Mouse (Mus musculus): ENCODE results near the gene Adgrl3.
A peak's percentile ranks its signal among the peaks of the same experiment; 100 is the strongest.

The Adgrl3 gene

DNA sequence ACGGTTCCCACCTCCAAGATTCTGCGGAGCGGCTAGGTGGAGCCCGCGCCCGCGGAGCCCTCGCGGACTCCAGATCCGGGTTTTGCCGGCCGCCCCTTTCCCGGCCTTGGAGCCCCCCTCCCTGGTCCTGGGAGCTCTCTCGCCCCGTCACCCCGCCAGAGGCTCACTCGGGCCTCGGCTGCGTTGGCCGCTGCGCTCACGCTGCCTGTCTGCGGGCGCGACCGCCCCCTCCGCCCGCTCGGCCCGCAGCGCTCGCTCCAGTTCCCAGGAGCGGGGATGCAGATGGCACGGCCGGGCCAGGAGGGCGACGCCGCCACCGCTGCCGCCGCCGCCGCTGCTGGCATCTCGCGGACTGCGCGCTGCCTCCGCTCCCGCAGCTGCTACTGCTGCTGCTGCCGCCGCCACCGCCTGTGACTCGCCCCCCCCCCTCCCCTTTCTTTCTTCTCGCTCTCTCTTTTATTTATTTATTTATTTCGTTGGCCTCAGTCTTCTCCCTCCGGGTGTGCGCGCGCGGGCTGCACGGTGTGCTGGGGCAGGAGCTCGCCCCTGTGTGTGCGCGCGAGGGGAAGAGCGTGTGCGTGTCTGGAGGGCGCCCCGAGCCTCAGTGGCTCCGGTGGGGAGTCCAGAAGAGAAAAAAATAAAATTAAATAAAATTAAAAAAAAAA is at the start of gene Adgrl3:
Gene Adgrl3, plus strand, starts transcription at position 549 of the 665 bp plus-strand sequence.
- peak; percentile 7 for DNase-seq

DNA sequence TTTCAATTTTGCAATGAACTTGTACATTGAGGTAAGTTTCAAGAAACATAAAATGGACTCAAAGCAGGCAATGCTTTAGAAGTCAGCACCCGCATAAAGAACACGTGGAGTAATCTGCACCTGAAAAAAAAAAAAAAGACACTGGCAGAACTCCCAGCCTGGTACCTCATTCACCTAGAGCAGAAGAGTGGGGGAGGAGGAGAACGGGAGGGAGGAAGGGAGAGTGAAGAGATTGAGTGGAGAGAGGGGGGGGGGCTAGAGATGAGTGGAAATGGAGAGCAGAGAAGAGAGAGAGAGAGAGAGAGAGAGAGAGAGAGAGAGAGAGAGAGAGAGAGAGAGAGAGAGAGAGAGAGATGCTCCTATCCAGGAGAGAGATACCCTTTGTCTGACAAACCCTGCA is 772 bp upstream of the Adgrl3 start:
- DNase-seq: no peak

DNA sequence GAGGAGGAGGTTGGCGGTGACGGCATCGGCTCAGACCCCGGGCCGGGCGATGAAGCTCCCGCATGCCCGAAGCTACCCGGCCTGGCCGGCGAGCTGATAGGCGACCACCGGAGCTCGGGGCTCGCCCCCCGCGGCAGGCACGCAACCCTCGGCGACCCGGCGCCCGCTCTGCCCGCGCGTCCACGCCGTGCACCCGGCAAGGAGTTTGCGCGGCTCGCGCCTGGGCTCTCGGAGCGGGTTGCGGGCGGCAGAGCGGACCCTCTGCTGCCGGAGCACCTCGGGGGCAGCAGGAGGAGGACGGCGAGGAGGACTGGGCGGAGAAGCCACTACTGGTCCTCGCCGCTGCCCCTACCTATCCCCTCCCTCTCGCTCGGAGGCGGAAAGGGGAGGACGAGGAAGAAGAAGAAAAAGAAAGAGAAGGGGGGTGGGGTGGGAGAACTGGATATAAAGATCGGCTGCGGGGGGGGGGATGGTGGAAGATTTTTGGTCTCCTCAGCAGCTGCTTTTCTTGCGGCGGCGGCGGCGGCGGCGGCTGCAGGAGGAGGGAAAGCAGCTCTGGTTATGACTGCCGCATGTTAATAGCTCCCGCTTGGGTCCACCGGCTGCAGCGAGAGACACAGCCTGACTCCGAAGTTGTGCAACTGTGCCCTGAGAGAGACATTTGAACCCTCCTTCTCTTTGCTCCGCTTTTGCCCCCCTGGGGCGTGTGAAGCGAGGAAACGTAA is 505 bp downstream of the Adgrl3 start:
- peak; percentile 24 for DNase-seq

DNA sequence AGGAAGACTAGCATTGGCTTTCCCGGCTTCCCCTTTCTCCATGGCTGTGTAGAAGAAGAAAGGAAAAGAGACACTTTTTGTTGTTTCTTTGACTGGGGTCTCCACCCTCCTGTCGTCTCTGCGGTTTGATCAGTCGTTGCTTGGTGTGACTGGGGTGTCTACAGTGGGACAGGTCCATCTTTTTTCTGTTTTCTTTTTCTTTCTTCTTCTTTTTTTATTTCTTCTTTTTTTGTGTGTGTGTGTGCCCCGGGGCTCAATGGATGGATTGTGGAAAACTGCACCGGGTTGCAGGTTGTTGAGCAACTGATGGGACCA is 1.0 kb downstream of the Adgrl3 start:
- no peak for DNase-seq

DNA sequence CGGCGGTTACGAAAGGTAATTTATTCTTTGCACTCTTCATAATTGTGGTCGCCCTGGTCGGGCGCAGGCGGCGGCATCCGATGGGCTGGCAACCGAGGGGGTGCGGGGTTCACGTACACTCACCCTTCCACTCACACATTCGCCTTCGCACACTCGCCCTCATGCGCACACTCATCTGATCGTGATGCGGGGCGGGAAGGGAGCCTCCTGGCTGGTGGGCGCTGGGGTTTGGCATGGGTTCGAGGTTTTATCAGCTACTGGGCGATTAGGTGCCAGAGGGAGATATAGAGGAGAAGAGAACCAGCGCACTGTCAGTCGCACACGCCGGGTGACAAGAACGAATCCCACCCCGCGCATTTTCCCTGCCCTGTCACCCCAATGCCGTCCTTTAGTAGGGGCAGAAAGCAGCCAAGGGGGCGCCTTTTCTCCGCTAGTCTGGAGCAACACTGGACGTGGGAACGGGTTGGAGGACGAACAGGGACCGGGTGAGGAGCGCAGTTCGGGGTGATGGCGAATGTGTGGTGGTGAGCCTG is 1.5 kb downstream of the Adgrl3 start:
- no peak for DNase-seq

DNA sequence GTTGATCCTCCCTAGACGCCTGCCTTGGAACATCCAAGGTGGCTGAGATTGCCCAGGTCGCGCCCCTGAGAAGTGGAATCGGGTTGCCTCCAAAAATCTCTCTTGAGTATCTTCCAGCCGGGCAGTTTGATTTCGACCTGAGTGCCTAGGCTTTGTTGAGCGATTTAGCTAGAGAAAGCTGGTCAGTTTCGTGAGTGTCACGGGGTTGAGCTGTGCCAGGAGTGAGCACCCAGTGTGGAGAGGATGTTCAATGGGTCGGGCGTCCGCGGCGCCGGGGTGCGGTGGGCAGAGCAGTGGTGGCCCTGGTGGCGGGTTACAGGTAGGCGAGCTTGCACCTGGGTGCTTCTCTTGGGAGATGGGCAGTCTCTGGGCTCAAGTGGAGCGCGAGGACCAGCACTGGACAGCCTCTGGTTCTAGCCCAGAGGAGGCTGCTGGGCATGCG is 1.9 kb downstream of the Adgrl3 start:
- no peak for DNase-seq

DNA sequence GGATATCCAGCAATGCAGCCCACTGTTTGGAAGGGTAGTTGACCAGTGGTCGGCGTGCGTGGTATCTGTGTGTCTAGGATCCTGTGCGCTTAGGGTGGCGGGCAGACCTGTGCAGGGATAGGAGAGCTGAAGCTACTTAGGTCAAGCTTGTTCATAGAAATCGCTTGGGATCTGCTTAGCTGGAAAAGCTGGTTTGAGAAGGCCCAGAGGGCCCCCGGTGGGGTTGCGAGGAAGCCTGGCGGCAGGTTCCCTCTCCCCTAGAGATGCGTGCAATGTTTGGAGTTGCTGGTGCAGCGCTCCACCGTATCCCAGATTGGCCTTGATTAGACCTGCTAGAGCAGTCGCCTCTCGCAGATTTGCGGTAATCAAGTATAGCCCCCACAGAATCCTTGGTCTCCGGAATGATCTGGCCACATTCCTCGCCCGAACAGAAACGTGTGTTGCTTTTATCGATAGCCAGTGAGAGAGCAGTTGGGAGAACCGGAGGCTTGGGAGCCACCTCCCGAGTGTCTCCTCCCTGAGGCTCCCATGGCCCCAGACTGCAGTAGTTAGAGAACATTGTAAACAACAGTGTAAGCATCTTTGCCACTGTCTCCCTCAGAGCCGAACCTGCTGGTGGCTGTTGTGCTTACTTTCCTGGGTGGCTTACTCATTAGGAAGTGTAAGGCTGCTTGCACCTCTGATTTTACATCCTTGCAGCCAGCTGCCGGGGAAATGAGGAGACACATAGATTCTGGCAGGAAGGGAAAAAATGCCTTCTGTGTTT is 2.6 kb downstream of the Adgrl3 start:
- DNase-seq: no peak

DNA sequence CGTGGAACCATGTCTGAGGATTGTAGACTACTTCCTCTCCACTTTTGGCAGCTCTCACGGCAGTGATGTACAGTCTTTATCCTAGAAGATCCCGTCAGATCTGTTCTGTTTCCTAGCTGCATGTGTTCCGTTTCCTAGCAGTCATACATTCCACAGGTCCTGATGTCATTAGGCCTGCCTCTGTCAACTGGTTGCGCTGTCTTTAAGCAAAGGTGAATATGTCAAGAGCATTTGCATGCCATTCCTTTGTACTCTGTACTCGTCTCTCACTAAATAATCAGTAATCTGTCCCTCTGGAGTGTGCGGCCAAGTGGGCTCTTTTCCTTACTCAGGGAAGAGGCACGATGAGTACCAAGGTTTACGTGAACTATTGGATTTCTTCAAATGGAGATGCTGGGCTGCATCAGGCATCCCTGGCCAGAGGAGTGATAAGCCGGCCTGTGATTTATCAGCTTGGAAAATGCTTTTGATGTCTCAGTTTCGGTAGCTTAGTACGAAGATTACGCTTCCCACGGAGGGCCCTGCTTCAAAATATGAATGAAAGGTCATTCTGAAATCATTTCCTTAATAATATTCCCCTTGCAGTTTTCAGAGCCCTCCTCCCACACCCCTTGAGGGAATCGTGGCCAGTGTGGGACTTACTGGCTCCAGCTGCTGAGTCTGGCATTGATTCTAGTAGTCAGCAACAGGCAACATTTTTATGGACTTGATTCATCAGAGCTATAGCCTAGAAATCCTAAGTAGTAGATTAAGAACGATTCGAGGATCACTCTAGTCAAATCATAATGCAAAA is 4.2 kb downstream of the Adgrl3 start:
- DNase-seq: no peak

DNA sequence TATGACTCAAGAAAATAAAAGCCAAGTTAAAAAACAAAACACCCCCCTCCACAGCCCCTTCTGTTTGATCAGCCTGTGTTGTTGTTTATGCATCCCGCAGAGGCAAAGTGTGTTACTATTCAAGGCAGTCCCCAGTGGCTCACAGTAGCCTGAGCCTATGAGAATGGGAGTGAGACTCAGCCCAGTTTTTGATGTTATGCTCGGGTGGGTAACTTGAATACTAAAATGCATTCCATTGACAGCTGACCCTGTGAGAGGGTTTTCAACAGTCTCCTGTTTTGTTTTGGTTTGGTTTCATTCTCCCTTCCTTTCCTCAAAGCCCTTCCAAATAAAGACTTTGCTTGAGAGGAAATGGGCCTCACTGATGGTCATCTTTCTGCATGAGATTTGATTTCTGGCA is 8.9 kb downstream of the Adgrl3 start:
- no peak for DNase-seq

DNA sequence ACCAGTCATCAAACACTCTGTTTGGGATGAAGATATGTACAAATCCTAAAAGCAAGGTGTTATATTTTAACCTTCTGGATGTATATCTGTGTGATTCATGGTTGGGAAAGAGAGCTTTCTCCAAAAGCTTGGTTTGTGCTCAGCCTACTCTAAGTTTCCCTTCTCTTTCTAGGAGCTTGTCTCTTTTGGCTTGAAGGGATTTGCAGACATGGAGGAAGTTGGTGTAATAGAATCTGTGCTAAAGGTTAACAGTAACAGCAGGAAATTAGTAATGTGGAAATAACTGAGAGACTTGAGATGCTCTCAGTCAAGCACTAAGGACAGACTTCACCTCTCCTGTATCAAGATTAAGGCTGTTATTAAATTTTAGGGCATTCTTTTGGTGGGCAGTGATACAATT is 17.2 kb downstream of the Adgrl3 start:
- DNase-seq: no peak

DNA sequence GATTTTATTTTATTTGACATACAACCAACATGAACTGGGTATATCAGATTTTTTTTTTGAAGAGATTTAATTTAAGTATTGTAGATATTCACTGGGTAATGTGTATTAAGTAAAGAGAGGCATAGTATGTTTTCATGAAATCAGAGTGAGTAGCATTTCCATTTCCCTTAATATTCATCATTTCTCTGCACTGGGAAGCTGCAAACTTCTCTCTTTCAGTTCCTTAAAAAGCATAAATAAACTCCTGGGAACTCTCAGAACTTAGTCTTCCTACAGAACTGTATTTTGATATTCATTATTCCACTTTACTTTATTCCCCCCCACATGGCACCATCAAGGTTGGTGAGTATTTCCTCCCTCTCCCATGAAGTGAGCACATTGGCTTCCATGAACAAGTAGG is 23.9 kb downstream of the Adgrl3 start:
- no peak for DNase-seq

DNA sequence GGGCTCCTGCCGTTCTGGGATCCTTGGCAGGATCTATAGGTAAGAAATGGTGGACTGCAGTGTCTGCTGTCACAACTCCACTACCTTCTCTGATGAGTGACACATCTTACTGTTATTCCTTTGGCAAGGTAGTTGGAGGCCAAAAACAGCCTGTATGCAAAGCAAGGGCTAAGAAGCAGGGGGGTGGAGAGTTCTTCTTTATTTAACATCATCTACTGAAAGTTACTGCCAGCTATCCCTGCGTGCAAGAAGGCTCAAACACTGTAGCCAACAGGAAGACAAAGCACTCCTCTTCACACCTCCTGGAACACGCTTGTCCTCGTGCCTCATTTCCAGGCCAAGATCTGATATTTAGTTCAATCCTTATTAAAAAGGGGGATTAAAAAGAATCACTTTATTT is 26.2 kb downstream of the Adgrl3 start:
- DNase-seq: no peak

DNA sequence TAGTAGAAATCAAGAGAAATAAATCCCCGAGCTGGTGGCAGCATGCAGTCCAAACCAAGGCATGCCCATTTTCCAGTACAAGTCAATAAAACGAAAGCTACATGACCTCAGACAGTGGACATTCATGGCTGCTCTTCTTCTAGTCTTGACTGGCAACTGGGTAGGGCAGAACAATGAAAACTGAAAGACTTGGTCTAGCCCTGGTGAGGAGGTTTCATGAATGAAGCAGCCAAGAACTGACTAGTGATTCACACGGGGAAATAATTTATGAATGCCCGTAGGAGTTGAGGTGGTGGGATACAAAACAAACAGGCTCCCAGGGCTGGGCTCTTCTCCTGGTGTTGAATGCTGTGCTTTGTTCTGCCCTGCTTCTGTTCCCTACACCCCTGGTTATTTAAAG is 34.7 kb downstream of the Adgrl3 start:
- no peak for DNase-seq

DNA sequence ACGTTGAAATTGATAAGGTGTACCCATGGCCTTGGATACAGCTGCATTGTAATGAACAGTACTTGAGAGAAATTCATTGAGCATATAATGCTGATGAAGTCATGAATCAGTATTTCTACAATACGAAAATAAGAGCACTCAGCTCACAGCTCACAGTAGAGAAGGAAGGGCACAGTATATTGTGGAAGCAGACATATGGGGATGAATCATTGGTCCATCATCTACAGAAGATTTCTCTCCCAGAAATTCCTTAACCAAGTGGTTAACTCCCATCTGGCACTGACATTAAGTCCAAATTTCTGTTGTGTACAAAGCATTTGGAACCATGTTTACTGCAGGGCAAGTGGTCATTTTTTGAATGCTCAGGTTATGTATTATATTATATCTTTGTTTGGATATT is 35.3 kb downstream of the Adgrl3 start:
- DNase-seq: no peak

DNA sequence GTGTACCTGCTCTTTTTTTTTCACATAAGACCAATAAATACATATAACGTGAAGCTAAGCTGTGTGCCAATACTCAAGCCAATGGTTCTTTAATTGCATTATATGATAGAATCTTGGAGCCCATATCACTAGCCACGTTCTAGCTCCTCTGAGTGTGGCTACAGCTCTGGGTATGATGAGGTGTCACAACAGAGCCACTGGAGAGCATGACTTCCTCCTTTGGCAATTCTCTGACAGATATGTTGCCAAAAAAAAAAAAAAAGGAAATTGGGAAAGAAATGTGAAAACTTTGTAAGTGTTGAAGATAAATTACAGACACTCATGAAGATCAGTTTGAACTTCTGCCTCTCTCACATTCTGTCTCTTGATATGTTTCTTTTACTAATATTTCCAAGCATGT is 38.2 kb downstream of the Adgrl3 start:
- no peak for DNase-seq

DNA sequence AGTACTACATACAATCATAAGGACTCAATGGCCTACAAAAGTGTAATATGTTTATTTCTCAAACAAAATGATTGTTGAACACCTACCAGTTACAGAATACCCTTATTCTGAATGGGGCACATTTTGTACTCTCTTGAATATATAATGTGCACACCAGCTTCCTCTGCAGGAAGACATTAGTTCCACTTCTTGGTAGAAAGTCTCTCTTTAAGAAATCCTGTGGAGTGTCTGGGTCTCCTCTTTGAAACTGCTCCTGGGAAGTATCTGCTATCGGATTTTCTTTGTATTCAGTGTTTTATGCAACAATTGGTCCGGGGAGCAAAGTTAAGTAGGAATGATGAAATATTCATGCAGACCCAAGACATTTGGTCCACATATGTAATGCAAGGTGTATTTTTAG is 41.0 kb downstream of the Adgrl3 start:
- DNase-seq: no peak

DNA sequence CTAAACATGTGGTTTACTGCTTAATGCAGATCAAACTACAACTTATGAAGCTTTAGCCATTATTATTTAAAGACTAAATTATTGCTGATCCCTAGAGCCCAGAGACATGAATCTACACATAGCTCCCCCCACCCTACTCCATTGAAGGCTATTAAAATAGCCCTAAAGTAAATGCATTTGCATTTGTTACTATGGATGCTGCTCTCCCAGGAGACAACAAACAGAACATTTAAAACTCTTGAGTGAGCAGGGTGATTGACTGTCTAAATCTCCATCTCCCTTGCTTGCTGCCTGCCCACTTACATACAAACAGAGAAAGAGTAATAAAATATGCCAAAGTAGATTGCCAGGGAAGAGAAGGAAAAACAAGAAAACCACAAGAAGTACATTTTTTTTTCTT is 41.4 kb downstream of the Adgrl3 start:
- DNase-seq: no peak

DNA sequence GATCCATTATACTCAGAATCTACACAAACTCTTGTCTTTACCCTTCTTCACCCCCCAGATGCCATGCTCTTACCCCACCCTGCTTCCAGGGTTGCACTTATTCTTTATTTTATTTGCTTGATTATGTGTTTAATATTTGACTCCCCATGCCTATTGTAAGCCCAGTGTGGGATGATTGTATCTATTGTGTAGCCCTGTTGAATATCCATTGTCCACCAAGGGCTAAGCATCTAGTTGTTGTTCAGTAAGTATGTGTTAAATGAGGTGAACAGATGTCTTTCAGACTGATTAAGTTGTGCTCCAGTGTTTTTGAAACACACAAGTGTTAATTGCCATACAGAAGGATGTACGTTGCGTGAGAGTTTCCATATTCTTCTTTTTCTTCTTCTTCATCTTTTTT is 44.1 kb downstream of the Adgrl3 start:
- DNase-seq: no peak

DNA sequence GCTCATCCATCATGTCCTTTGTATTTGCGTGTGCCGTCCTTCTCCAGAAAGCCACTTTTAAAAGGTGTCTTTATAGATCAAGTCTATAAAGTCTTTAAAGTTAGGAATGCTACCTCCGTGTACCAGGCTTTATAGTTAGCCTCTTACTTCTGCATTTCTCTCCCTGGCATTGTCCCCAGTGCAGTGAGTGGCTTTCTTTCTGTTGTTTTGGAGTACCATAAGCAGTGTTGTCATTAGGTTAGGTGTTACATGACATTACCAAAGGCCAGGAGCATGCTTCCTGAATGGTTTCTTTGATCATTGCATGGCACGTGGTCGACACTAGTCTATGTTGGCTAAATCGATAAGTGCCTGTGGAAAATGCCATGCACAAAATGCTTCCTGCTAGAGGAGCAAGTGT is 48.2 kb downstream of the Adgrl3 start:
- DNase-seq: no peak

DNA sequence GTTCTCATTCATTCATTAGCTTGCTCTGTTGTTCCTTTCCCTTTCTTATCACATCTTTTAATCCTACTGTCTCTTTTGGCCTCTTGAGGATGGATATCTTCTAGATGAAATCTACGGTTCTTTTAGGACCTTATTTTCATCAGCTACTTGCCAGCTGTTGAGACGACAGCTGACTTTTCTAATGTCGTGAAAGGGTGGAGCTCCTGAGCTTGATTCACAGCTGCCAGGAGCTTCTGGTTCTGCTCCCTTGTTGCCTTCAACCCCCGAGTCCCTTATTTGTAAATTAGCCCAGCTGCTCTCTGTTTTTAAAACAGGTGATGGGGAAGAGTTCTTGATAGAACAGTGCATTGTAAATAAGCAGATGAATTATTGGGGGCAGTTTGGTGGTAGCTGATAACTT is 48.9 kb downstream of the Adgrl3 start:
- DNase-seq: no peak

DNA sequence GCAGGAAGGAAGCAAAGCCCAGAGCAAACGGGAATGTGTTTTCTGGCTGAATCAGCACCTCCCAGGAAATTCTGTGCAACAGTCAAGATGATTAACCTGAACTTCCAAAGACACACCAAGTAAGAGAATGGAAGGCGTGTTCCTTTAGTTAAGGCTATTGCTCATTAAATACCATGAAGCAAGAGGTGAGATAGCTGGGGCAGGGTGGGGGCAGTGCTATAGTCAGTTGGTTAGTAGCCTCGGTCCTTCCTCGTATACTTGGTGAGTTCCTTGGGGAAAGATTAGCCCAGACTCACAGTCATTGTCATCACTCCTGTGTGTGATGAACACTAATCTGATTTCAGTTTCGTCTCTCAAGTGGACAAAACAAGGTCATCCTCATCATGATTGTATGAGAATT is 53.0 kb downstream of the Adgrl3 start:
- no peak for DNase-seq

DNA sequence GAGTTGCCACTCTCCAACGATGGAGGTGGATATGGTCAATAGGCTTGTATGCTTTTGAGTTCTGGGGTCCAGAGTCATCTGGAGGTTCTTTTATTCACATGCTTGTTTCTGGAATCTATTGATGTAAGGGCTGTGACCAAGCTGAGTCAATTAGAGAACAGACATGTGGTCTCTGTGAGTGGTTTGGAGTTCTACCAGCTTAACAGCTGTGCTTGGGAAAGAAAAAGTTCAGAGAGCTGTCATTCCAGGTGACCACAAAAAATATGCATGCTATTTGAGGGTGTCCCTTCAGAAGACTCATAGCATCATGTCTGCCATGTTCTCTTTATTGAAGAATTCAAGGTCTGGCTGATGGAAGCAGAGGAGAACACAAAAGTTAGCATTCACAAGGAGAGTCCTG is 53.9 kb downstream of the Adgrl3 start:
- DNase-seq: no peak

DNA sequence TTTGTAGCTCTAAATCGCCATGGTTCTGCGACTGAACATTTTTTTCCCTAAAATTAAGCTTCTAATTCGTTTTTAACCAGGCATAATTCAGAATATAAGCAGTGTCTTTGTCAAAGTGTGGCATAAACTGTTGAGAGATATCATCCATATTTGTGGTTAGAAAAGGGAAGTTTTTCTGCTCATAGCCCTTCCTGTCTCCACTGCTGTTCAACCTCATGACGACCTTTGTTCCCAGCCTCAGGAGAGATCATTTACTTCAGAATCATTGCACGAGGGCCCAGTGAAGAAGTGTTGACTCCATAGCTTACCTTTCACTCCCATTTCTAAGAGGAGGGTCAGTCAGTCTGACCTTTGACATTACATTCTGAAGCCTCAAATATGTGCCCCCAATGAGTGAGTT is 56.4 kb downstream of the Adgrl3 start:
- DNase-seq: no peak
